Mouse (Mus musculus): ENCODE measurements around the gene Shkbp1. TPM values are rescaled to one million over a fixed set of nuclear protein-coding genes. Genes with fewer than 3 reads are reported as not detected.

The Shkbp1 gene
- polyA plus RNA-seq, 1 experiment from 2014 or later: 61.2 TPM

- peaks cover 55% of the 10 kb centered on the region for H3K4me1 ChIP-seq
- under 1% methylated on average over 47 of the region's 47 CpGs for whole genome bisulfite sequencing
- peak overlapping the region; percentile 62 for H3K4me3 ChIP-seq
- no peaks in the 10 kb centered on the region for H3K36me3 ChIP-seq
- H3K27ac ChIP-seq: peak overlapping the region; percentile 83
- peaks cover 84% of the 10 kb centered on the region for H3K27me3 ChIP-seq (ENCODE audit: low read depth, poor library complexity, severe bottlenecking)
- no peaks in the 10 kb centered on the region for H3K9me3 ChIP-seq (replicated peaks)
- peak; percentile 93 for DNase-seq (ENCODE audit: low spot score)
These were observed 19.6 kb downstream of the Shkbp1 start for GRCm38 (mm10) chr7:27335928-27336823.

GRCm38 (mm10) chr7:27335011-27335720 is 20.7 kb downstream of the Shkbp1 start:
- peak overlapping the region; percentile 62; the same call in 1 of the 2 replicates for H3K4me3 ChIP-seq
- 52% methylated on average over 15 of the region's 15 CpGs for WGBS
- H3K27ac ChIP-seq: no peak overlapping the region
- no peaks in the 10 kb centered on the region for H3K36me3 ChIP-seq
- DNase-seq (ENCODE audit: low spot score): no peak
- H3K4me1 ChIP-seq: peaks cover 64% of the 10 kb centered on the region
- peaks cover 94% of the 10 kb centered on the region for H3K27me3 ChIP-seq (ENCODE audit: low read depth, poor library complexity, severe bottlenecking)
- H3K9me3 ChIP-seq (replicated peaks): no peaks in the 10 kb centered on the region

GRCm38 (mm10) chr7:27334405-27334911 is 21.4 kb downstream of the Shkbp1 start:
- peak overlapping the region; percentile 51 for H3K4me3 ChIP-seq
- no peaks in the 10 kb centered on the region for H3K9me3 ChIP-seq (replicated peaks)
- no peaks in the 10 kb centered on the region for H3K36me3 ChIP-seq
- DNase-seq (ENCODE audit: low spot score): no peak
- peaks cover 99% of the 10 kb centered on the region for H3K27me3 ChIP-seq (ENCODE audit: low read depth, poor library complexity, severe bottlenecking)
- H3K27ac ChIP-seq: peak overlapping the region; percentile 42; the same call in 1 of the 2 replicates
- peaks cover 63% of the 10 kb centered on the region for H3K4me1 ChIP-seq
- WGBS: 2% methylated on average over 32 of the region's 32 CpGs

- Histone ChIP-seq H3K27me3 (ENCODE audit: low read depth, poor library complexity, severe bottlenecking) (peaks cover 99% of the 10 kb centered on the region), H3K4me3 (peak overlapping the region; percentile 51), H3K4me1 (peaks cover 71% of the 10 kb centered on the region), H3K27ac (peak overlapping the region; percentile 43; the same call in 1 of the 2 replicates), H3K9me3 (replicated peaks) (no peaks in the 10 kb centered on the region), H3K36me3 (no peaks in the 10 kb centered on the region)
- DNase-seq (ENCODE audit: low spot score): peak; percentile 46
- 5% methylated on average over 68 of the region's 77 CpGs for WGBS
These were observed 22.4 kb downstream of the Shkbp1 start for GRCm38 (mm10) chr7:27333316-27333941.

GRCm38 (mm10) chr7:27332353-27333199 is 23.2 kb downstream of the Shkbp1 start:
- Histone ChIP-seq H3K4me3 (peak overlapping the region; percentile 51), H3K36me3 (no peaks in the 10 kb centered on the region), H3K27me3 (ENCODE audit: low read depth, poor library complexity, severe bottlenecking) (peaks cover 99% of the 10 kb centered on the region), H3K9me3 (replicated peaks) (no peaks in the 10 kb centered on the region), H3K27ac (no peak overlapping the region), H3K4me1 (peaks cover 67% of the 10 kb centered on the region)
- peak; percentile 86 for DNase-seq (ENCODE audit: low spot score)
- WGBS: 1% methylated on average over 38 of the region's 39 CpGs

DNA sequence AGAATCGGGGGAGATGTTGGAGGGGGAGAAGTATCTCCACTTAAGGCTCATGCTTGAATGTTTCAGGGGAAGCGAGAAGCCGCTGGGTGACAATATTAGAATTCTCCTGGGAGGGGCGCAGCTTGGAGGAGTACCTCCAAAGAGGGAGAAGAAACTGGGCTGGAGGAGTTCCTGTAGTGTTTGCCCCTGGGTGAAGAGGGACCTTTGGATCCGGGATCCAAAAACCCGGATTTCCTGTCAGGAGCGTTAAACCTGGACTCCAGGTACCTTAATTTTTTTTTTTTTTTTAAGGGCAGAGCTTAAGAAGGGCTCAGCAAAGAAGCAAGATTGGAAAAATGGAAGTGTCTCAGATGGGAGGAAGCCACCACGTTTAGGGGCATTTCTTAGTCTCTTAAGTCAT is 24.0 kb downstream of the Shkbp1 start:
- no peak overlapping the region for H3K27ac ChIP-seq
- peaks cover 60% of the 10 kb centered on the region for H3K4me1 ChIP-seq
- DNase-seq (ENCODE audit: low spot score): peak; percentile 27
- 5% methylated on average over 8 of the region's 8 CpGs for WGBS
- 0 out of 2 replicates have a peak, but pooled peaks cover 2% of the 10 kb centered on the region for H3K36me3 ChIP-seq
- peak overlapping the region; percentile 51; the same call in 1 of the 2 replicates for H3K4me3 ChIP-seq
- H3K9me3 ChIP-seq (replicated peaks): no peaks in the 10 kb centered on the region
- peaks cover 99% of the 10 kb centered on the region for H3K27me3 ChIP-seq (ENCODE audit: low read depth, poor library complexity, severe bottlenecking)

DNA sequence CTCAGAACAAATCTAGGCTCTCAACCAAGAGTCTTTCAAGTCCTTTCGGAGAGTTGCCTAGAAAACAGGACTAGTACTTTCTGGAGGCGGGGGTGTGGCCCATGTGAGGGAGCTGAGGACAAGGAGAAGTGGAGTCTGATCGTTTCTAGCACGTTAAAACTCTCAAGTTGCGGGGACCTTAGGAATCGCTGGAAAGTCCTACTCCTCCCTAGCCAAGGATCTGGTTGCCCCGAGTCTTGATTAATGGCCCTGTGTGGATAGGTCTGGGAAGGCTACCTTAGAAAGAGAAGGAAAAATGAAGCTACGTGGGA is 24.3 kb downstream of the Shkbp1 start:
- WGBS: 1% methylated on average over 8 of the region's 8 CpGs

GRCm38 (mm10) chr7:27330709-27331540 is 24.9 kb downstream of the Shkbp1 start:
- 0 out of 2 replicates have a peak, but pooled peaks cover 2% of the 10 kb centered on the region for H3K36me3 ChIP-seq
- peaks cover 62% of the 10 kb centered on the region for H3K4me1 ChIP-seq
- H3K4me3 ChIP-seq: peak overlapping the region; percentile 52
- H3K27ac ChIP-seq: peak overlapping the region; percentile 61; the same call in 1 of the 2 replicates
- WGBS: under 1% methylated on average over 39 of the region's 39 CpGs
- DNase-seq (ENCODE audit: low spot score): peak; percentile 79
- H3K9me3 ChIP-seq (replicated peaks): no peaks in the 10 kb centered on the region
- peaks cover 99% of the 10 kb centered on the region for H3K27me3 ChIP-seq (ENCODE audit: low read depth, poor library complexity, severe bottlenecking)

More for the DNA sequence above, 24.3 kb downstream of the Shkbp1 start:
- no peaks in the 10 kb centered on the region for H3K9me3 ChIP-seq (replicated peaks)
- H3K4me3 ChIP-seq: peak overlapping the region; percentile 52; the same call in 1 of the 2 replicates
- no peak for DNase-seq (ENCODE audit: low spot score)
- H3K27me3 ChIP-seq (ENCODE audit: low read depth, poor library complexity, severe bottlenecking): peaks cover 99% of the 10 kb centered on the region
- no peak overlapping the region for H3K27ac ChIP-seq
- 0 out of 2 replicates have a peak, but pooled peaks cover 2% of the 10 kb centered on the region for H3K36me3 ChIP-seq
- peaks cover 58% of the 10 kb centered on the region for H3K4me1 ChIP-seq

DNA sequence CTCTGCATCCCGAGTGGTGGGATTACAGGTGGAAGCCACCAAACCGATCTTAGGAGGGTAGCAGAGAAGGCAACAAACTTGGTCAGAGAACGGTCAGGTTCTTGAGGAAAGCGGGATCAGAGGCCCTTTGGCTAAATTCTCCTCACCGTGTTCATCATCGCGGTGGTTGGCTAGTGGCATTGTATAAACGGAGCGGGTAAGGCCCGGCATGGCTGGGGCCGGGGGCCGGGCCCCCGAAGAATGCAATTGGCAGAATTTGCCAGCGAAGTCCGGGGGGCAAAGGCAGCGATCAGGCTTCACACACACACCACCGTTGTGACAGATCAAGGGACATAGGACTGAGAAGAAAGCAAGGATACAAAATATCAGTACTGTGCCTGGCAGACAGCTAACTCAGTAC is 25.8 kb downstream of the Shkbp1 start:
- H3K9me3 ChIP-seq (replicated peaks): no peaks in the 10 kb centered on the region
- H3K4me1 ChIP-seq: peaks cover 67% of the 10 kb centered on the region
- H3K36me3 ChIP-seq: 0 out of 2 replicates have a peak, but pooled peaks cover 2% of the 10 kb centered on the region
- no peak for DNase-seq (ENCODE audit: low spot score)
- peaks cover 100% of the 10 kb centered on the region for H3K27me3 ChIP-seq (ENCODE audit: low read depth, poor library complexity, severe bottlenecking)
- peak overlapping the region; percentile 52; the same call in 1 of the 2 replicates for H3K4me3 ChIP-seq
- no peak overlapping the region for H3K27ac ChIP-seq
- WGBS: 23% methylated on average over 17 of the region's 17 CpGs

DNA sequence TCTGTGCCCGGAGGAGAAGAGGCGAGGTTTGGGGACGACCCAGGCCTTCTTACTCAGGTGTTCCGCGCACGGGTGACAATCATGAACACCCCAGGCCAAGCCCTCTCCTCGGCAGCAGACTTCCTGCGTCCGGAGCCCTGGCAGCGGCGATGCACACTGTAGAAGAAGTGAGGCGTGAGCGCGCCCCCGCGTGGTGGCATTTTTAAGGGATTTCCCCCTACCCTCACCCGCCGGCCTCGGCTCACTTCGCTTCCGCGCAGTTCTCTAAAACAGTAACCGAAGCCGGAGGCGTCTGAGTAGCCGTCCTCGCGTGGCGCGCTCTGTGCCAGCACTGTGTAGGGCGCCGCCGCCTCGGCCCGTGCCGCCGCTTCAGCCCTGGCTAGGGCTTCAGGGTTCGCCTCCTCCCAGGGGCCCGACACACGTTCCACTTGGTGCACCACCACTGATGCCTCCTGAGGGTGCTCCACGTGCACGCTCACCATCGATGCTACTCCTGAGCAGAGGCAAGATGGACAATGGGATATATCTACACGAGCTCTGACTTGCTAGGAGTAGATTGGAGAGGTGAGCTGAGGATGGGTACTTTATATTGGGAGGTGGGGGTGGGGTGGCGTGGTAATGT is 26.4 kb downstream of the Shkbp1 start:
- H3K27ac ChIP-seq: no peak overlapping the region

DNA sequence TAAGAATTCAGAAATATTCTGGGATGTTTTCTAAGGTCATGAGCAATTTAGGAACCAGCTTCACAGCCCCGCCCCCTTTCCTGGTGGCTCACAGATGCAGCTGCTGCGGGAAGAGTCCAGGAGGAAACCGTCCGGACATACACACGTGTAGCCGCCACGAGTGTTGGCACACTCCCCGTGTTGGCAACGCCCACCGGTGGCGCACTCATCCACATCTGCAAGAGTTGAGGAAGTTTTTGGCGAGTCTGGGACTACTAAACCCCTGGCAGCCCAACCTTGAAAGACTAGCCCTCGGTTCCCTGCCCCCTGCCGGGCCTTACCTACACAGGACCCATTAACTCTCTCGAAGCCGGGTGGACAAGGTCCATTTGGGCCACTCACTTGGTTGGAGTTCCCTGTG is 27.2 kb downstream of the Shkbp1 start:
- Histone ChIP-seq H3K4me3 (peak overlapping the region; percentile 37; the same call in 1 of the 2 replicates), H3K9me3 (replicated peaks) (no peaks in the 10 kb centered on the region), H3K27me3 (ENCODE audit: low read depth, poor library complexity, severe bottlenecking) (peaks cover 100% of the 10 kb centered on the region), H3K4me1 (peaks cover 56% of the 10 kb centered on the region), H3K27ac (no peak overlapping the region), H3K36me3 (0 out of 2 replicates have a peak, but pooled peaks cover 2% of the 10 kb centered on the region)
- WGBS: 36% methylated on average over 16 of the region's 16 CpGs
- no peak for DNase-seq (ENCODE audit: low spot score)

More for the DNA sequence above, 26.4 kb downstream of the Shkbp1 start:
- DNase-seq (ENCODE audit: low spot score): peak; percentile 92
- Histone ChIP-seq H3K27me3 (ENCODE audit: low read depth, poor library complexity, severe bottlenecking) (peaks cover 100% of the 10 kb centered on the region), H3K4me1 (peaks cover 64% of the 10 kb centered on the region), H3K9me3 (replicated peaks) (no peaks in the 10 kb centered on the region), H3K36me3 (0 out of 2 replicates have a peak, but pooled peaks cover 2% of the 10 kb centered on the region), H3K4me3 (peak overlapping the region; percentile 37)
- 3% methylated on average over 45 of the region's 45 CpGs for WGBS
